Mouse (Mus musculus): ENCODE data around the gene Oas1f.
"Not testable (repeated sequence)": the region's sequence is repeated elsewhere in the genome, so short reads cannot be mapped to it uniquely, and the experiment has no call there.

DNA sequence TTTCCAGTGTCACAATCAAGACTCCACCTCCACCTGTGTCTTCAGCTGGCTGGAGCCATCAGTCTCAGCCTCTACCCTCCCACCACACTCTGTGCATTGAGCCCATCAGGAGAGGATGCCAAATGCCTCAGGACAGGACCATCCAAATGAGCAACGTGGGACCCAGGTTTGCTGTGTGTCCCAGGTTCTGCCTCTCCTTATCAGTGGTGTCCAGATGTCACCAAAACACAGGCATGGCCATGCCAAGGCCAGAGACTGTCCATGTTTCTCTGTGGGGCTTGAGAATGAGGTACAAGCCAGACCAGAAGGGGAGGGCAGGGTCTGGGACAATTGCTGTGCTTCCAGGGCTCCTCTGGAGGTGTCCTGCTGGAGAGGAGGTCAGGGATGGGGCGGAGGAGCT, 48.2 kb upstream of the Oas1f start:
- TF ChIP-seq CTCF, EP300 (IDR thresholded peaks at IDR 0.05; ENCODE audit: low read depth): not testable (repeated sequence)

Measured in liver, postnatal 0 days (tissue).